Mouse (Mus musculus) neural tube, embryonic 14.5 days (tissue): ENCODE data around the gene Zfp652. TPM values are rescaled to one million over a fixed set of nuclear protein-coding genes. Genes with fewer than 3 reads are reported as not detected.

Experiments used
- ATAC-seq: fragments of 200-750 bp; cut with Nextera tagmentation; 2 replicates; pipeline ENCODE4 v1.8.0; 2017; ENCODE audit warnings: low read depth, mild to moderate bottlenecking, moderate TSS enrichment, moderate library complexity
- H3K27ac ChIP-seq: fragments of 300-500 bp; sonication (generic); 2 replicates; pipeline ENCODE4 v1.5.1; 2014; ENCODE audit warnings: low read depth, mild to moderate bottlenecking, control low read depth, low read length, moderate library complexity, mixed read lengths
- H3K27me3 ChIP-seq: fragments of 300-500 bp; sonication (generic); 2 replicates; pipeline ENCODE4 v1.6.1; 2014; ENCODE audit warnings: low read length; ENCODE audit not compliant: control insufficient read depth, insufficient read depth
- H3K36me3 ChIP-seq: fragments of 300-500 bp; sonication (generic); 2 replicates; pipeline ENCODE4 v1.6.1; 2014; ENCODE audit warnings: low read length, mixed read lengths; ENCODE audit not compliant: control insufficient read depth, insufficient read depth
- H3K4me1 ChIP-seq: fragments of 300-500 bp; sonication (generic); 2 replicates; pipeline ENCODE4 v1.6.1; 2014; ENCODE audit warnings: low read length; ENCODE audit not compliant: control insufficient read depth, insufficient read depth
- H3K4me2 ChIP-seq: fragments of 300-500 bp; sonication (generic); 2 replicates; pipeline ENCODE4 v1.6.1; 2014; ENCODE audit warnings: mild to moderate bottlenecking, low read depth, low read length, control low read depth
- H3K4me3 ChIP-seq: fragments of 300-500 bp; sonication (generic); 2 replicates; pipeline ENCODE4 v1.5.1; 2014; ENCODE audit warnings: low read depth, low read length, control low read depth, mixed read lengths
- H3K9ac ChIP-seq: fragments of 300-500 bp; sonication (generic); replicated peaks from 2 replicates; pipeline ENCODE4 v1.6.1; 2014; ENCODE audit warnings: low read depth, mild to moderate bottlenecking, control low read depth, low read length, mixed read lengths
- H3K9me3 ChIP-seq: fragments of 300-500 bp; sonication (generic); 2 replicates; pipeline ENCODE4 v1.6.1; 2016; ENCODE audit warnings: low read length; ENCODE audit not compliant: control insufficient read depth
- WGBS: fragments of 180-500 bp; shearing (Covaris S2); extraction: QIAGEN DNeasy Blood & Tissue Kit; methylation state at CpG from one replicate; pipeline ENCODE4 v1.1.7; 2014; 5-methylcytosine and 5-hydroxymethylcytosine counted together
- polyA plus RNA-seq: library from polyadenylated mRNA; unstranded; fragments of >200 nt; fragmentation: Nextera tagmentation; extraction: Ambion mirVana; gene quantifications from 2 replicates; pipeline ENCODE4 v1.2.1, GENCODE M21; 2014

The Zfp652 gene
- polyA plus RNA-seq, 1 experiment from 2014 or later: 12.9 TPM

DNA sequence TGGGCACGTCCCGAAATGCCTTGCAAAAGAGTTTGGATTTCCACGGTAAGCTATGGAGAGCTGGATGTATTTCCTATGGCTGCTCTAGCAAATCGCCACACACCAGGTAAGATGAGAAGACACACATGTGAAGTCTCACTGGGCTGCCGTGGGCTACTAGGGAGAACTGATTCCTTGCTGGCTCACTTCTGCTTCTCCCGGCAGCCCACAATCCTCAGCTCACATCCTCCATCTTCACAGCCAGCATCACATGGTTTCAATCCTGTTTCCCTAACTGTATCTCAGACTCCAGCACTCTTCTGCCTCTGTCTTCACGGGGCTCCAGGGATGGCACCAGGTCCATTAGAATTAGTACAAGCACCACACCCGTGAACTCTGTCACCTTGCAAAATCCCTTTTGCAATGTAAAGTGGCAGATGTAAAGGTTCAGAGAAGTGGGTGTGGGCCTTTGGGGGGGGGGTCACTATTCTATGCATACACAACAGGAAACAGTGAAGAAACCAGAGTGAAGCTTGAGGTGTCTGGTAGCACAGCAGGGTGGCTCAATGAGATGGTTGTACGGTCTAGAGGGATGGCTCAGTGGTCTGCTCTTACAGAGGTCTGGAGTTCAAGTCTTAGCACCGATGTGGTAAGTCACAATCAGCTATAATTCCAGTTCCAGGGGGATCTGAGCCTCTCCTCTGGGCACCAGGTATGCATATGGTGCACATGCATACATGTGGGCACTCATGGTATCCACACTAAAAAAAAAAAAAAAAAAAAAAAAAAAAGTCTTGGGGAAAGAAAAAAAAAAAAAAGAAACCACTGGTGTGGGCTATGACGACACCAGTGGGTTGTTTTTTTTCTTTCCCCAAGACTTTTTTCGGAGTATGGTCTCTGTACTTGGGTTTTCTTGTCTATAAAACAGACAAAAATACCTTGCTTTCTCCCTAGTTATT lies 8.2 kb upstream of the Zfp652 start:
- ATAC-seq: no peak
- H3K9me3 ChIP-seq: no peaks in the 10 kb centered on the region
- no peak overlapping the region for H3K9ac ChIP-seq
- WGBS: 94% methylated on average over 12 of the region's 12 CpGs
- H3K36me3 ChIP-seq: no peaks in the 10 kb centered on the region
- no peak overlapping the region for H3K4me3 ChIP-seq
- no peak overlapping the region for H3K27ac ChIP-seq
- no peaks in the 10 kb centered on the region for H3K27me3 ChIP-seq
- H3K4me1 ChIP-seq: no peaks in the 10 kb centered on the region
- no peak overlapping the region for H3K4me2 ChIP-seq

DNA sequence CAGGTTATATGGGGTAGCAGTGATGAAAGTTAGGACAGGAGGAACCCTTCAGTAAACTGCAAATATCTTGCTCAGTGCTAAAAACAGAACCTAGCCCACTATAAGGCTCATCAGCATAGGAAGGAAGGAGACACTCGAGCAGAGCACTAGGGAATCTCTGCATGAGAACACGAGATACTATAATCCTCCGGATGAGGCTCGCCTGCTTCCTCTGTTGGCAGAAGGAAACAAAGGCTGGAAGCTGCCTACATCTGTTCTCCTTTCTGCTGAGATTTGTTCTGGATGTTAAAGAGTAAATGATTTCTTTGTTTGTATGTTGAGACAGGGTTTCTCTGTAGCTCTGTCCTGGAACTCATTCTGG lies 7.5 kb upstream of the Zfp652 start:
- no peaks in the 10 kb centered on the region for H3K27me3 ChIP-seq
- no peaks in the 10 kb centered on the region for H3K4me1 ChIP-seq
- no peak overlapping the region for H3K9ac ChIP-seq
- 65% methylated on average over 4 of the region's 4 CpGs for WGBS
- H3K4me2 ChIP-seq: no peak overlapping the region
- no peaks in the 10 kb centered on the region for H3K36me3 ChIP-seq
- ATAC-seq: no peak
- H3K4me3 ChIP-seq: no peak overlapping the region
- no peaks in the 10 kb centered on the region for H3K9me3 ChIP-seq
- no peak overlapping the region for H3K27ac ChIP-seq

DNA sequence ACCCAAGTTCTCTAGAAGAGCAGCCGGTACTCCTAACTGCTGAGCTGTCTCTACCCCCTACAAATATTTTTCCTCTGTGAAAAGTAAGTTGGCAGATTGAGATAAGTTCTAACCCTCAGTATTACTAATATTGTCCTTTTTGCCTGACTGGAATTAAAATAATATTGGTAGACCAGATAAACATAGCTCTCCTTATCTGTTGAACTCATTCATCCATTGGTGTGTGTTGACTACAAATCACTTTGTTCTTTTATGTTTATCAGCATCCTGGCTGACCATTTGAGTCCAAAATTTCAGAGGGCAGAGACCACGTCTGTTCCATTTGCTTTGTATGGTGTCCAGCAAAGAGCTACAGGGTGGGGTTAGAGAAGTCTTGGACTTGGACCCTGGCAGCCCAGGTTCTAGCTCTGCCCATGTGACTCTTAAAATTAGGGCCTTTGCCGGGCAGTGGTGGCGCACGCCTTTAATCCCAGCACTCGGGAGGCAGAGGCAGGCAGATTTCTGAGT lies 2.9 kb upstream of the Zfp652 start:
- no peaks in the 10 kb centered on the region for H3K27me3 ChIP-seq
- no peak for ATAC-seq
- H3K27ac ChIP-seq: no peak overlapping the region
- H3K9ac ChIP-seq: no peak overlapping the region
- H3K4me2 ChIP-seq: no peak overlapping the region
- no peak overlapping the region for H3K4me3 ChIP-seq
- WGBS: 92% methylated on average over 6 of the region's 6 CpGs
- no peaks in the 10 kb centered on the region for H3K36me3 ChIP-seq
- no peaks in the 10 kb centered on the region for H3K9me3 ChIP-seq
- H3K4me1 ChIP-seq: peaks cover 11% of the 10 kb centered on the region

DNA sequence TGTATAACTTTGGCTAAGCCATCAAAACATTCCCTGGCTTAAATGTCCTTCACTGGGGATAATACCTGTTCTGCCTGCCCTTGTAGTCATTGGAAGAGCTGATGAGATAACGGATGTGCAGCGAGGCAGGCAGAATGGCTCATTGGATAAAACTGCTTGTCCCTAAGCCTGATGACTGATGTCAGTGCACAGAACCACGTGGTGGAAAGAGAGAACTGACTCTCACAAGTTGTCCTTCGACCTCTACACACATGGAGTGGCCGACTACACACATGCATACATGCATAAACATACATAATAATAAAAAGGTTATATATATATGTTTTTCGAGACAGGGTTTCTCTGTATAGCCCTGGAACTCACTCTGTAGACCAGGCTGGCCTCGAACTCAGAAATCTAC lies 2.0 kb upstream of the Zfp652 start:
- Histone ChIP-seq H3K36me3 (no peaks in the 10 kb centered on the region), H3K27me3 (no peaks in the 10 kb centered on the region), H3K9ac (no peak overlapping the region), H3K4me1 (peaks cover 20% of the 10 kb centered on the region), H3K4me2 (no peak overlapping the region), H3K27ac (no peak overlapping the region), H3K9me3 (no peaks in the 10 kb centered on the region), H3K4me3 (no peak overlapping the region)
- no peak for ATAC-seq
- WGBS: 79% methylated on average over 7 of the region's 7 CpGs

DNA sequence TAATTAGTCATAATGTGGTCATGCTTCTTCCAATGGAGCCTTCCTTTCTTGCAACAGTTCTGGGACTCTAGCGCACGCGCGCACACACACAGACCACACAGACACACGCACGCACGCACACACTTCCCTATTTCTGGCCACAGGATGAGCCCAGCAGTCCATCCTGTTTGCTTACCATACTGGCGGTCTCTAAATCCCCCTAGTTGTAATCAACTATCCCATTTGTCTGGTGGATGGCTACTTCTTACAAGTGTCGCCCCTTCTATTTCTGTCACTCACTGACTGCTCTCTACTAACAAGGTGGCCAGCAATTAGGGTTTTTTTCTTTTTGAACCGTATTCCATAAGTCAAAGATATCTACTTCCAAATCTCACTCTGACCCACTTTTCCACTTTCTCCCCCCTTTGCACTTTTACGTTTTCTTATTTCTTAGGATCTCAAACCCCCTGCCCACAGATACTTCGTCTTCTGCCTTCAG lies 349 bp upstream of the Zfp652 start:
- no peak; the same call in 1 of the 2 replicates for ATAC-seq
- Histone ChIP-seq H3K9me3 (no peaks in the 10 kb centered on the region), H3K4me3 (peak overlapping the region; percentile 95), H3K27me3 (no peaks in the 10 kb centered on the region), H3K4me2 (peak overlapping the region; percentile 69), H3K36me3 (no peaks in the 10 kb centered on the region), H3K27ac (peak overlapping the region; percentile 97), H3K4me1 (peaks cover 28% of the 10 kb centered on the region), H3K9ac (peak overlapping the region; percentile 98)
- WGBS: 32% methylated on average over 12 of the region's 12 CpGs

DNA sequence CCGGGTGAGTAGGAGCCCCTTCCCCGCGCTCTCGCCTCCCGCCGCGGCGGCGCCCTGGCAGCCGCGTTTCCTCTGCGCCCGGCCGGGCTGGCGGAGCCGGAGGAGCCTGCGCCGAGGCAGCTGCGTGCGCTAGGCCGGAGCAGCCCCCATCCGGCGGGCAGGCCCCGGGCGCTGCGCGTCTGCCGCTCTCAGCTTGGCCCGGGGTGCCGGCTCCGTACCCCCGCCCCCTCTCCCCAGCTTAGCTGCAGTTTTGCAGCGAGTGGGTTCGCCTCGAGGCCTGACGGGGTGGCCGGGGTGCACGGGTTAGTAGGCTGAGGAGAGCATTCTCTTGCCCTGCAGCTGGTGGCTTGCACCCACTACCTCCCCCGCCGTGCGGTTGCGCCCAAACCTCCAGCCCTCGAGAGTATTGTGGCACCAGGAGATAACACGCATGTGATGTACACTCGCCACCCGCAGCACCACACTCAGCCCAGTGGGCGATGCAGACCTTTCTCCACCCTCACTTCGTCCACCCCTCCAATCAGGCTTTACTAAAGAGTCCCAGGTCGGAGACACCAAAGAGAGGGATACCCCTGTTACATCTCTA lies 845 bp downstream of the Zfp652 start:
- no peaks in the 10 kb centered on the region for H3K9me3 ChIP-seq
- ATAC-seq: peak; percentile 78
- peak overlapping the region; percentile 97 for H3K27ac ChIP-seq
- H3K4me3 ChIP-seq: peak overlapping the region; percentile 95
- H3K4me1 ChIP-seq: peaks cover 28% of the 10 kb centered on the region
- WGBS: 0% methylated on average over 31 of the region's 49 CpGs
- H3K36me3 ChIP-seq: no peaks in the 10 kb centered on the region
- peak overlapping the region; percentile 69 for H3K4me2 ChIP-seq
- H3K9ac ChIP-seq: peak overlapping the region; percentile 98
- H3K27me3 ChIP-seq: no peaks in the 10 kb centered on the region

DNA sequence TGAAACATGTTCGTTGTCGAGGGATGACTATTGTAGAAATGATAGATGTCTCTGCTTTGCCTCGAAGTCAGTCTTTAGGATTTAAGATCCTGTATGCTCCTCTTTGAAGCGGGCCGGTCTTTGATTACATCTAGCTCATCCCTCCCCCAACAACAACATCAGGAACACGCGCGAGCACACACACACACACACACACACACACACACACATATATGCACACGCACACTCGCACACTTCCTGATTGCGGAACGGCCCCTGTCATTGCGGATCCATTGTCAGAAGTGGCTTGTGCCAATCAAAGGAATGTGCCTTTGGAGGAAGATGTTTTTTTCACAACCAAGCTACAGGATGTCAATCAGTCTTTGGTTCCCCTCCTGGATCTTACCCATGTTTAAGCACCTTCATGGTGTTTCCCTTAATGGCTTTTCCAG lies 1.4 kb downstream of the Zfp652 start:
- H3K4me3 ChIP-seq: peak overlapping the region; percentile 95
- peak; percentile 15; the same call in 1 of the 2 replicates for ATAC-seq
- WGBS: under 1% methylated on average over 13 of the region's 13 CpGs

DNA sequence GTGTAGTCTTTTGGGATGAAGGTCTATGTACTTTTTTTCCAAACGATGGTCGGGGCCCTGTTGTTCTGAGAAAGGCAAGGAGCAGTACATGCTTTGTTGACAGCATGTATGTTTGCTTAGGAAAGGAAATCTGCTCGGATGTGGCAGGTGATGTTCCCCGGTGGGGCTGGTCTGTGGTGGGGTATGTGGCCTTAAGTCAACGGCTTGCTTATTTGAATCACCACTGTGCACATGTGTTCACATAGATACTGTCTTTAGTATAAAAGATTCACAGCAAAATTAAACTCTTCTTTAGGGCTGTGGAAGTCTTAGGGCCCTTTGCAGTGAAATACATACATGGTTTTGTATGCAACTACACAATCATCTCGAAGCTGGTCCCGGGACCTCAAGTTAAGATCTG lies 1.9 kb downstream of the Zfp652 start:
- peak overlapping the region; percentile 41; the same call in 1 of the 2 replicates for H3K9ac ChIP-seq
- ATAC-seq: no peak
- peak overlapping the region; percentile 69 for H3K4me2 ChIP-seq
- H3K4me3 ChIP-seq: peak overlapping the region; percentile 95
- H3K27ac ChIP-seq: peak overlapping the region; percentile 50; the same call in 1 of the 2 replicates
- H3K9me3 ChIP-seq: no peaks in the 10 kb centered on the region
- peaks cover 28% of the 10 kb centered on the region for H3K4me1 ChIP-seq
- WGBS: 41% methylated on average over 7 of the region's 7 CpGs
- H3K36me3 ChIP-seq: no peaks in the 10 kb centered on the region
- no peaks in the 10 kb centered on the region for H3K27me3 ChIP-seq

More for the DNA sequence above, 1.4 kb downstream of the Zfp652 start:
- H3K27me3 ChIP-seq: no peaks in the 10 kb centered on the region
- peak overlapping the region; percentile 97 for H3K27ac ChIP-seq
- no peaks in the 10 kb centered on the region for H3K9me3 ChIP-seq
- no peaks in the 10 kb centered on the region for H3K36me3 ChIP-seq
- H3K4me2 ChIP-seq: peak overlapping the region; percentile 69
- H3K9ac ChIP-seq: peak overlapping the region; percentile 98
- H3K4me1 ChIP-seq: peaks cover 28% of the 10 kb centered on the region

DNA sequence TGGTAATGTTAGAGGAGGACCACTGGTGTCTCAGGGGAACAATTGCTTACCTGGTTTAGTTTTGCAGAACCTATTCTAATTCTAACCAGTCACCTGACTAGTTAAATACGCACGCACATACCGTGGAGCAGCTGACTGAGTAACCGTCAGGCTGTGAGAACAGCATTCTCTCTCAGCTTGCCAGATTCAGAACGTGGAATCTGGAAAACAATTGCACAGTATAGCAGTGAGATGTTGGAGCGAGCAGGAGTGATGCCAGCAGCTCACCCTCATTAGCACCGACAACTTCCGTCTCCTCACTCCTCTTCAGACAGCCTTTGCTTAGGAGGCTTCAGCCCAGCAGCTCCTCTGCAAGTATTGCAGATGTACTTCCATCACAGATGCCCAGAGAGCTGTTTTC lies 3.7 kb downstream of the Zfp652 start:
- no peaks in the 10 kb centered on the region for H3K9me3 ChIP-seq
- ATAC-seq: no peak
- WGBS: 64% methylated on average over 8 of the region's 8 CpGs
- no peaks in the 10 kb centered on the region for H3K36me3 ChIP-seq
- H3K4me1 ChIP-seq: peaks cover 28% of the 10 kb centered on the region
- H3K27ac ChIP-seq: no peak overlapping the region
- no peak overlapping the region for H3K4me2 ChIP-seq
- H3K27me3 ChIP-seq: no peaks in the 10 kb centered on the region
- H3K4me3 ChIP-seq: no peak overlapping the region
- no peak overlapping the region for H3K9ac ChIP-seq
